Mouse (Mus musculus) kidney, adult 11 months (tissue): ENCODE data around the gene Rnft2.
A peak's percentile ranks its signal among the peaks of the same experiment; 100 is the strongest.

ENCODE experiments used
- DNase-seq: peaks from one replicate; pipeline ENCODE4 v3.0.0; 2022

Gene Rnft2

GRCm38 (mm10) chr5:118244606-118245443, at the start of gene Rnft2, which contains the start of gene 2410131K14Rik:
Rnft2 (minus strand) TSS chr5:118245116.
2410131K14Rik (plus strand) TSS chr5:118245227.
- peak; percentile 100 for DNase-seq

- peak; percentile 81 for DNase-seq
Measured at GRCm38 (mm10) chr5:118294086-118294864, 49.4 kb upstream of the Rnft2 start.

- no peak for DNase-seq
Measured at GRCm38 (mm10) chr5:118292476-118292875, 47.6 kb upstream of the Rnft2 start.

GRCm38 (mm10) chr5:118291453-118291852, 46.5 kb upstream of the Rnft2 start:
- no peak for DNase-seq

GRCm38 (mm10) chr5:118277741-118278495, 33.0 kb upstream of the Rnft2 start:
- no peak for DNase-seq

- no peak for DNase-seq
Measured at GRCm38 (mm10) chr5:118276711-118277110, 31.8 kb upstream of the Rnft2 start.

GRCm38 (mm10) chr5:118276281-118276680, 31.4 kb upstream of the Rnft2 start:
- DNase-seq = no peak

- DNase-seq = no peak
Measured at GRCm38 (mm10) chr5:118274546-118274945, 29.6 kb upstream of the Rnft2 start.

- no peak for DNase-seq
Measured at GRCm38 (mm10) chr5:118273446-118273845, 28.5 kb upstream of the Rnft2 start.

GRCm38 (mm10) chr5:118271449-118272110, 26.7 kb upstream of the Rnft2 start:
- no peak for DNase-seq

- peak; percentile 73 for DNase-seq
Measured at GRCm38 (mm10) chr5:118268987-118269386, 24.1 kb upstream of the Rnft2 start.

GRCm38 (mm10) chr5:118266309-118266708, 21.4 kb upstream of the Rnft2 start:
- DNase-seq = no peak

- DNase-seq = no peak
Measured at GRCm38 (mm10) chr5:118265366-118265765, 20.4 kb upstream of the Rnft2 start.

GRCm38 (mm10) chr5:118264279-118264678, 19.4 kb upstream of the Rnft2 start:
- no peak for DNase-seq

GRCm38 (mm10) chr5:118262418-118262817, 17.5 kb upstream of the Rnft2 start:
- no peak for DNase-seq

- DNase-seq = peak; percentile 75
Measured at GRCm38 (mm10) chr5:118261181-118261580, 16.3 kb upstream of the Rnft2 start.

GRCm38 (mm10) chr5:118260642-118261041, 15.7 kb upstream of the Rnft2 start:
- DNase-seq = no peak

- DNase-seq = no peak
Measured at GRCm38 (mm10) chr5:118260055-118260454, 15.1 kb upstream of the Rnft2 start.

GRCm38 (mm10) chr5:118259636-118260035, 14.7 kb upstream of the Rnft2 start:
- DNase-seq = no peak

GRCm38 (mm10) chr5:118259152-118259551, 14.2 kb upstream of the Rnft2 start:
- DNase-seq = no peak

- no peak for DNase-seq
Measured at GRCm38 (mm10) chr5:118256981-118257380, 12.1 kb upstream of the Rnft2 start.

- DNase-seq = no peak
Measured at GRCm38 (mm10) chr5:118253551-118253950, 8.6 kb upstream of the Rnft2 start.

- DNase-seq = no peak
Measured at GRCm38 (mm10) chr5:118250987-118251386, 6.1 kb upstream of the Rnft2 start.
